19 mouse cellular contexts compared by ENCODE assay signal in genomic region chr6:28791809-28792208, GRCm38 (mm10). TPM values are rescaled to one million over a fixed set of nuclear protein-coding genes. Genes with fewer than 3 reads are reported as not detected.
A peak's percentile ranks its signal among the peaks of the same experiment; 100 is the strongest.
DNase-seq lines count a peak whose midpoint lies in the region; ATAC-seq and TF ChIP-seq lines count a peak whose summit lies in the region.
"Had no signal": no experiment of that assay in that cellular context is flagged by ENCODE, and none has a peak within 500 bp of the region (broad histone marks: within the 10 kb centered on the region; RNA-seq: fewer than 3 reads in every experiment).

No protein-coding gene starts in this region.

- no peaks in the 10 kb centered on the region for H3K9me3 ChIP-seq in heart, embryonic 11.5 days (replicated peaks; ENCODE audit: control insufficient read depth, low read length)
- H3K9me3 ChIP-seq: embryonic facial prominence, embryonic 12.5 days; forebrain, embryonic 15.5 days; hindbrain, embryonic 12.5 days; intestine, embryonic 15.5 days had no signal

- no peaks in the 10 kb centered on the region for H3K36me3 ChIP-seq in heart, embryonic 11.5 days (ENCODE audit: control insufficient read depth, insufficient read depth, low read length)
- H3K36me3 ChIP-seq: forebrain, embryonic 15.5 days had no signal

- no peaks in the 10 kb centered on the region for H3K27me3 ChIP-seq in heart, embryonic 11.5 days (ENCODE audit: control insufficient read depth, insufficient read depth, low read length)
- H3K27me3 ChIP-seq: embryonic facial prominence, embryonic 12.5 days; forebrain, embryonic 15.5 days; hindbrain, embryonic 12.5 days; intestine, embryonic 15.5 days had no signal

- ATAC-seq in heart, embryonic 11.5 days (replicated peaks; ENCODE audit: insufficient number of reproducible peaks, low FRiP score, low TSS enrichment): no peak
- peak; percentile 67 for ATAC-seq in CD4-positive, CD25-positive, alpha-beta regulatory T cell, adult 4 months
- peak; percentile 67 for ATAC-seq in inflammation-experienced regulatory T-cells, adult 6 months
- ATAC-seq: forebrain, embryonic 15.5 days; hindbrain, embryonic 16.5 days; intestine, embryonic 15.5 days had no signal

- WGBS in heart, embryonic 11.5 days (ENCODE audit: insufficient replicate concordance): 60% methylated on average over 3 of the region's 3 CpGs

- H3K9ac ChIP-seq in heart, embryonic 11.5 days (ENCODE audit: low read depth, low read length): no peak overlapping the region
- H3K9ac ChIP-seq: embryonic facial prominence, embryonic 12.5 days; forebrain, embryonic 15.5 days; hindbrain, embryonic 12.5 days; intestine, embryonic 15.5 days had no signal

- H3K4me2 ChIP-seq in heart, embryonic 11.5 days: no peak overlapping the region
- H3K4me2 ChIP-seq: embryonic facial prominence, embryonic 12.5 days; forebrain, embryonic 15.5 days; hindbrain, embryonic 12.5 days; intestine, embryonic 15.5 days had no signal

- peaks cover 41% of the 10 kb centered on the region for H3K4me1 ChIP-seq in heart, embryonic 11.5 days (ENCODE audit: control insufficient read depth, insufficient read depth, low read length)
- H3K4me1 ChIP-seq: embryonic facial prominence, embryonic 12.5 days had no signal

- no peak for TF ChIP-seq CTCF in layer of hippocampus, adult 2 months (conservative IDR thresholded peaks at IDR 0.05)

- intact Hi-C loops in heart, postnatal 25 days (cut with DNase I): no loop called here

- 0 out of 2 replicates have a peak overlapping the region, but pooled peaks have one; percentile 85 for H3K27ac ChIP-seq in heart, embryonic 11.5 days (ENCODE audit: low read depth, low read length)
- H3K27ac ChIP-seq in layer of hippocampus, adult 2 months: peak overlapping the region; percentile 54; the same call in 1 of the 2 replicates
- H3K27ac ChIP-seq: embryonic facial prominence, embryonic 12.5 days; forebrain, embryonic 15.5 days; heart, adult 2 months; hindbrain, embryonic 12.5 days; intestine, embryonic 15.5 days had no signal

- DNase-seq in heart, postnatal 25 days (ENCODE audit: low spot score): no peak
- DNase-seq in layer of hippocampus, adult 2 months (ENCODE audit: low spot score in 2 of 2): no peak
- DNase-seq in layer of hippocampus, postnatal 14 days (ENCODE audit: low spot score in 2 of 2): no peak
- DNase-seq in yolk sac, embryonic 10.5 days (ENCODE audit: low spot score): no peak
- DNase-seq: adrenal gland, postnatal 10 days; cerebellum, adult 11 months; cerebellum, adult 8-10 months; cerebellum, postnatal 14 days; gastrocnemius, postnatal 36 days; heart, adult 2 months; heart, postnatal 36 days had no signal

- no peak overlapping the region for H3K4me3 ChIP-seq in heart, embryonic 11.5 days (ENCODE audit: low read depth, low read length)
- H3K4me3 ChIP-seq in layer of hippocampus, adult 2 months: no peak overlapping the region
- H3K4me3 ChIP-seq: embryonic facial prominence, embryonic 12.5 days; forebrain, embryonic 15.5 days; heart, adult 2 months; hindbrain, embryonic 12.5 days; intestine, embryonic 15.5 days had no signal

RNA-seq across cellular contexts. Expression of gene Lrrc4, which starts 39.7 kb away (rescaled TPM):
- 1.1 TPM in 2 replicates for polyA plus RNA-seq in heart, embryonic 11.5 days (2014; fragmentation: Nextera tagmentation; extraction: Ambion mirVana)
- total RNA-seq in heart, postnatal 25 days (2021): under 1 TPM; 0.23 to 0.36 TPM
- 10 to 100 TPM; 96.2 to 98.8 TPM for total RNA-seq in layer of hippocampus, adult 2 months (2021)
- 10 to 100 TPM; 67.6 to 70.8 TPM for total RNA-seq in layer of hippocampus, postnatal 14 days (2021)
- under 1 TPM; 0.16 to 0.51 TPM for polyA plus RNA-seq in CD4-positive, CD25-positive, alpha-beta regulatory T cell, adult 4 months (2017; shearing (Covaris generic))
- polyA plus RNA-seq in inflammation-experienced regulatory T-cells, adult 6 months (2017; shearing (Covaris generic)): under 1 TPM in 2 of 3 experiments, not detected in 1; 0.20 to 0.31 TPM

Comparison
In these comparisons a context has a peak if more than half of its experiments do, and no peak if none do; other contexts are left out.
1. RNA of gene Lrrc4, which starts 39.7 kb away (total RNA-seq): 96.2 to 98.8 TPM in layer of hippocampus, adult 2 months and 67.6 to 70.8 TPM in layer of hippocampus, postnatal 14 days; 0.23 to 0.36 TPM in heart, postnatal 25 days; every median in the first group is over 10 times any median in the second.